Mouse (Mus musculus) ES-Bruce4 (cell line): ENCODE results near the gene Itga1. TPM values are rescaled to one million over a fixed set of nuclear protein-coding genes. Genes with fewer than 3 reads are reported as not detected.

Experiments
- H3K27ac ChIP-seq: 2 replicates; pipeline ENCODE4 v1.5.1; 2012; ENCODE audit warnings: low read length, inconsistent platforms; ENCODE audit not compliant: insufficient read depth
- H3K27me3 ChIP-seq: 2 replicates; pipeline ENCODE4 v1.6.1; 2012; ENCODE audit warnings: mild to moderate bottlenecking, low read length, inconsistent platforms; ENCODE audit not compliant: control insufficient read depth, poor library complexity, insufficient read depth, severe bottlenecking
- H3K36me3 ChIP-seq: 2 replicates; pipeline ENCODE4 v1.6.1; 2012; ENCODE audit warnings: inconsistent platforms, mild to moderate bottlenecking, low read length, moderate library complexity; ENCODE audit not compliant: control insufficient read depth, poor library complexity, insufficient read depth, severe bottlenecking
- H3K4me1 ChIP-seq: one replicate; pipeline ENCODE4 v1.8.1; 2011; ENCODE audit warnings: low read length; ENCODE audit not compliant: control insufficient read depth, insufficient read depth
- H3K4me3 ChIP-seq: 2 replicates; pipeline ENCODE4 v1.5.1; 2011; ENCODE audit warnings: low read depth, mild to moderate bottlenecking, low read length
- H3K9ac ChIP-seq: 2 replicates; pipeline ENCODE4 v1.6.1; 2012; ENCODE audit warnings: low read depth, mild to moderate bottlenecking, inconsistent platforms; ENCODE audit not compliant: poor library complexity, severe bottlenecking
- H3K9me3 ChIP-seq: replicated peaks from 2 replicates; pipeline ENCODE4 v1.6.1; 2012; ENCODE audit warnings: mild to moderate bottlenecking, low read length, inconsistent platforms; ENCODE audit not compliant: control insufficient read depth, poor library complexity, insufficient read depth, severe bottlenecking
- CTCF ChIP-seq: IDR thresholded peaks from one replicate; pipeline ENCODE4 v1.8.1; 2011; ENCODE audit warnings: low read depth, low read length
- EP300 ChIP-seq: IDR thresholded peaks from 2 replicates; pipeline ENCODE4 v1.6.1; 2011; ENCODE audit warnings: low read depth, low read length; ENCODE audit not compliant: insufficient read depth
- POLR2A ChIP-seq: IDR thresholded peaks from one replicate; pipeline ENCODE4 v1.8.1; 2011; ENCODE audit warnings: low read length; ENCODE audit not compliant: insufficient read depth
- polyA plus RNA-seq: library from polyadenylated mRNA; stranded (reverse); fragments of >200 nt; gene quantifications from 2 replicates; pipeline ENCODE4 v1.2.4, GENCODE M21; 2011; ENCODE audit warnings: low read depth; ENCODE audit not compliant: missing spikeins, insufficient read depth, insufficient read length

Gene Itga1
- polyA plus RNA-seq, 1 experiment, result 5.2 TPM

DNA sequence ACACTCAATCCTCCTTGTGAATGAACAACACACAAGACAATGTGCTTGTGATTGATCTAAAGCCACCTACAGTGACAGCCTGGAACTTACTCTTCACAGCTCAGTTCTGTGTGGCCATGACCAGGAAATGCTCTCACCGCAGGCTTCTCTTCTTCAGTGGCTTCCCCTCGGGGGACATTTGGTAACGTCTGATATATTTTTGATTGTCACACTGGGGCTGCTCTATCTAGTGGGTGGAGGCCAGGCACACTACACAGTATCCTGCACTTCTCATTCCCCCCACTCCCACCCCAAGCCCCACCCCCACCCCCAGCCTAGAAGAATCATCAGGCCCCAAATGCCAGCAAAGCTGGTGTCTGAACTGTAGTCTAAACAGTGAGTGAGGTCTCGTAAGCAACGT is 186.0 kb downstream of the Itga1 start:
- Histone ChIP-seq H3K4me3 (no peak overlapping the region), H3K27ac (no peak overlapping the region), H3K9me3 (no peaks in the 10 kb centered on the region), H3K9ac (no peak overlapping the region), H3K4me1 (no peaks in the 10 kb centered on the region), H3K36me3 (no peaks in the 10 kb centered on the region), H3K27me3 (no peaks in the 10 kb centered on the region)
- no peak for TF ChIP-seq CTCF
- no peak for TF ChIP-seq EP300
- TF ChIP-seq POLR2A, result no peak

GRCm38 (mm10) chr13:114914963-114915362 is 186.8 kb downstream of the Itga1 start:
- TF ChIP-seq POLR2A (no peak), EP300 (no peak), CTCF (no peak)
- no peaks in the 10 kb centered on the region for H3K9me3 ChIP-seq
- H3K27ac ChIP-seq, result no peak overlapping the region
- H3K27me3 ChIP-seq, result no peaks in the 10 kb centered on the region
- no peak overlapping the region for H3K9ac ChIP-seq
- no peaks in the 10 kb centered on the region for H3K4me1 ChIP-seq
- no peaks in the 10 kb centered on the region for H3K36me3 ChIP-seq
- no peak overlapping the region for H3K4me3 ChIP-seq

- no peak for TF ChIP-seq POLR2A
- no peak for TF ChIP-seq CTCF
- TF ChIP-seq EP300, result no peak
These were observed 187.2 kb downstream of the Itga1 start for GRCm38 (mm10) chr13:114914559-114914958.

GRCm38 (mm10) chr13:114910629-114911028 is 191.1 kb downstream of the Itga1 start:
- H3K9ac ChIP-seq, result no peak overlapping the region
- no peak for TF ChIP-seq POLR2A
- no peak for TF ChIP-seq EP300
- no peak for TF ChIP-seq CTCF
- H3K27ac ChIP-seq, result no peak overlapping the region
- H3K4me1 ChIP-seq, result no peaks in the 10 kb centered on the region
- H3K9me3 ChIP-seq, result no peaks in the 10 kb centered on the region
- no peaks in the 10 kb centered on the region for H3K36me3 ChIP-seq
- H3K27me3 ChIP-seq, result no peaks in the 10 kb centered on the region
- no peak overlapping the region for H3K4me3 ChIP-seq

More at GRCm38 (mm10) chr13:114914559-114914958, 187.2 kb downstream of the Itga1 start:
- Histone ChIP-seq H3K9me3 (no peaks in the 10 kb centered on the region), H3K27me3 (no peaks in the 10 kb centered on the region), H3K36me3 (no peaks in the 10 kb centered on the region), H3K4me1 (no peaks in the 10 kb centered on the region), H3K4me3 (no peak overlapping the region), H3K9ac (no peak overlapping the region), H3K27ac (no peak overlapping the region)

DNA sequence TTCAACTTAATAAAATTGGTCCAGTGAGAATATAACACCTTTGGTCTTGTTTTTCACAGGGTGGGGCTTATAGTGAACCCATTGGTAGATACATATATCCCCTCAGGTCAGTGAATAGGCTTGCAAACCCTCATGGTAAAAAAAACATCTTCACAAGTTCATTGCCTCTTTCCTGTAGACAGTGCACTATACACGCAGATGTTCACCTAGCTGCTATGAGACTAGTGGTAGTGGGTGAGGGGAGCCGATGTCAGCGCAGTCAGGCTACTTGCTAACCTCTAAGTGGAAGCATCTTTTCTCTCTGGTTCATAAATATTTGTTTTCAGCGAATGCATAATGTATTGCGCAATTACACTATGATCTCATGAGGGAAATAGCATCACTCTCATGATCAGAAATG is 192.2 kb downstream of the Itga1 start:
- H3K4me3 ChIP-seq, result no peak overlapping the region
- H3K36me3 ChIP-seq, result no peaks in the 10 kb centered on the region
- no peaks in the 10 kb centered on the region for H3K4me1 ChIP-seq
- no peak overlapping the region for H3K9ac ChIP-seq
- H3K9me3 ChIP-seq, result no peaks in the 10 kb centered on the region
- H3K27me3 ChIP-seq, result no peaks in the 10 kb centered on the region
- TF ChIP-seq POLR2A (no peak), EP300 (no peak), CTCF (no peak)
- no peak overlapping the region for H3K27ac ChIP-seq

DNA sequence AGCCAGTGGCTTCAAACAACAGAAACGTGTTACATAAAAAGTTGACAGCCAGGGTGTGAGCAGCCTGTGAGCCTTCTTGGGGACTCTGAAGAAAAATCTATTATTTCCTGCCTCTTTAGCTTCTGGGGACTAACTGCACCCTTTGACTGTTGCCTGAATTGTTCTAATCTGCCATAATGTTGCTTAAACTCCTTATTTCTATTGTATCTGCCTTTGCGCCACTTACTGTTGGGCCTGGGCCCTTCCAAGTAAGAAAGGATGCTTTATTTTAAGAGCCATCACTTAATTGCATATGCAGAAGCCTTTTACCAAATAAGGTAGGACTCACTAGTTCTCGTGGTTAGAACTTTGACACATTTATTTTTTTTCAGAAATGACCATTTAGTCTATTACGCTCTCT is 193.9 kb downstream of the Itga1 start:
- no peak for TF ChIP-seq EP300
- TF ChIP-seq CTCF, result no peak
- no peak for TF ChIP-seq POLR2A
- no peaks in the 10 kb centered on the region for H3K36me3 ChIP-seq

More for the DNA sequence above, 193.9 kb downstream of the Itga1 start:
- no peaks in the 10 kb centered on the region for H3K27me3 ChIP-seq
- no peak overlapping the region for H3K9ac ChIP-seq
- no peak overlapping the region for H3K4me3 ChIP-seq
- no peaks in the 10 kb centered on the region for H3K4me1 ChIP-seq
- no peak overlapping the region for H3K27ac ChIP-seq
- no peaks in the 10 kb centered on the region for H3K9me3 ChIP-seq

Other genes with a start within 250 kb of the Itga1 start
- gene Itga2, start 169.9 kb downstream of the Itga1 start, polyA plus RNA-seq, result 0.15 and 0.16 TPM in 2 replicates
- gene Pelo, start 11.8 kb downstream of the Itga1 start, polyA plus RNA-seq, result 26.3 and 26.7 TPM in 2 replicates
- gene Gm49395, start within 50 bp of the Itga1 start, polyA plus RNA-seq, result 7.0 TPM in 1 of 2 replicates, not detected in the other